Mouse (Mus musculus): ENCODE data around the gene Ascc1. TPM values are rescaled to one million over a fixed set of nuclear protein-coding genes. Genes with fewer than 3 reads are reported as not detected.

The Ascc1 gene
- polyA plus RNA-seq, 1 experiment, result 14.2 TPM

DNA sequence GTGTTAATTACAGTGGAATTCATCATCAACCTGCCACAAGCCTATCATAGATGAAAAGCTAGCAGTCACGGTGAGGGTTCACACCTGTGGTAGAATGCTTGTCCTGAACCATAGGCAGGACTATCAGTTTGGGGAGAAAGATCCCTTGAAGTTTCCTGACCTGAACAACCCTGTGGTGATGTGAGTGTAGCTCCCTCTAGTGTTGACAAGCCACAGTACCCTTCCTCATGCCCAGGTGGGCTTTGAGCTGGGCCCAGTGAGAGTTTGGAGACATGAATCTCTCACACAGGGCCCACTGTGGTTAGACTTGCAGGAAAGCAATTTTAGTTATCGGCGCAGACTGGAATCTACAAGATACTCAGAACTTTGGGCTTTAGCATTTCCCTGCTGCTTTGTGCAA is 63.9 kb downstream of the Ascc1 start:
- H3K36me3 ChIP-seq (ENCODE audit: control insufficient read depth, insufficient read depth, low read length), result peaks cover 3% of the 10 kb centered on the region
- no peak overlapping the region for H3K27ac ChIP-seq (ENCODE audit: insufficient read depth, low read depth, low read length)
- 80% methylated on average over 3 of the region's 3 CpGs for WGBS
- no peaks in the 10 kb centered on the region for H3K27me3 ChIP-seq (ENCODE audit: control insufficient read depth, insufficient read depth, low read length)
- TF ChIP-seq CTCF (IDR thresholded peaks at IDR 0.05; ENCODE audit: extremely low read depth, insufficient read length, insufficient replicate concordance, low read depth, low read length), result peak; percentile 61; the same call in 1 of the 2 replicates
- TF ChIP-seq POLR2A (IDR thresholded peaks at IDR 0.05; ENCODE audit: low read depth, low read length), result no peak
- H3K4me1 ChIP-seq (ENCODE audit: control insufficient read depth, insufficient read depth, insufficient read length, low read length), result no peaks in the 10 kb centered on the region
- no peak overlapping the region for H3K4me3 ChIP-seq (ENCODE audit: low read depth, low read length)

DNA sequence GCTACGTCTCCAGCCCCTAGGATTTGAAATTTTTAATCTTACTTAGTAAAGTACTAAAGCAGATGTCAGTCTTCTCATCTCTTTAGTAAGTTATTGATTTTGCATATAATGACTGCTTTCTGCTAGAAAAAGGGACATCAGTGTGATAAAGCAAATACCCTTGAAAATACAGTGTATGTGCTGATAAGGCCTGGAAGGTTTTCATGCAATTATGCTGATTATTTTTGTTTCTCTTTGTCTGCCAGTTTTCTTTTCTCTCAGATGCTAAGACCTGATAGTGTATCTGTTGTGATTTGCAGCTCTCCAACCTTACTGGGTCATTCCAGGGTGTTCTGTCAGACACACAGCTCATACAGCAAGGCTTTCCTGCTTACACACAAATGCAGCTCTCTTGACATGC is 72.6 kb downstream of the Ascc1 start:
- H3K27me3 ChIP-seq (ENCODE audit: control insufficient read depth, insufficient read depth, low read length), result no peaks in the 10 kb centered on the region
- TF ChIP-seq POLR2A (IDR thresholded peaks at IDR 0.05; ENCODE audit: low read depth, low read length) (no peak), CTCF (IDR thresholded peaks at IDR 0.05; ENCODE audit: extremely low read depth, insufficient read length, insufficient replicate concordance, low read depth, low read length) (no peak)
- no peak overlapping the region for H3K27ac ChIP-seq (ENCODE audit: insufficient read depth, low read depth, low read length)
- 89% methylated on average over 1 of the region's 1 CpGs for WGBS
- H3K4me1 ChIP-seq (ENCODE audit: control insufficient read depth, insufficient read depth, insufficient read length, low read length), result no peaks in the 10 kb centered on the region; the same call in 1 of the 2 replicates
- H3K36me3 ChIP-seq (ENCODE audit: control insufficient read depth, insufficient read depth, low read length), result no peaks in the 10 kb centered on the region
- no peak overlapping the region for H3K4me3 ChIP-seq (ENCODE audit: low read depth, low read length)

DNA sequence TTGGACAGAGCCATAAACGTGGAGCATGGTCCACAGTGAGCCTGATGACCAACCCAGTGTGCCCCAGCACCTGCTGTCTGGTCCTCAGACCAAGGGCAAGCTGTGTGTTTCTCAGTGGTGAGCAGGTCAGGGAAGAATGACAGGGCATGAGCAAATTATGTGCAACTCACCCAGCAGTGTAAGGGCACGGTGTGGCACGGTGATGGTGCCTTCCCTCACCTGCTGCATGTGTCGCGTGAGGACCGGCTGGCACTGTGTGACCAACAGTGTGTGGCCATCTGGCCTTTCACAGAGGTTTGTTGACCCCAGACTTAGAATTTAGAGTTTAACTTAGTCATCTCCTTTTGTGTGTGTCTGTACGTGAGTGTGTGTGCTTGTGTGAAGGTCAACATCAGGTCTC is 74.6 kb downstream of the Ascc1 start:
- 93% methylated on average over 7 of the region's 7 CpGs for WGBS
- peaks cover 15% of the 10 kb centered on the region for H3K4me1 ChIP-seq (ENCODE audit: control insufficient read depth, insufficient read depth, insufficient read length, low read length)
- no peak overlapping the region for H3K4me3 ChIP-seq (ENCODE audit: low read depth, low read length)
- H3K36me3 ChIP-seq (ENCODE audit: control insufficient read depth, insufficient read depth, low read length), result no peaks in the 10 kb centered on the region
- no peaks in the 10 kb centered on the region for H3K27me3 ChIP-seq (ENCODE audit: control insufficient read depth, insufficient read depth, low read length)
- no peak for TF ChIP-seq POLR2A (IDR thresholded peaks at IDR 0.05; ENCODE audit: low read depth, low read length)
- no peak for TF ChIP-seq CTCF (IDR thresholded peaks at IDR 0.05; ENCODE audit: extremely low read depth, insufficient read length, insufficient replicate concordance, low read depth, low read length)
- no peak overlapping the region for H3K27ac ChIP-seq (ENCODE audit: insufficient read depth, low read depth, low read length)

DNA sequence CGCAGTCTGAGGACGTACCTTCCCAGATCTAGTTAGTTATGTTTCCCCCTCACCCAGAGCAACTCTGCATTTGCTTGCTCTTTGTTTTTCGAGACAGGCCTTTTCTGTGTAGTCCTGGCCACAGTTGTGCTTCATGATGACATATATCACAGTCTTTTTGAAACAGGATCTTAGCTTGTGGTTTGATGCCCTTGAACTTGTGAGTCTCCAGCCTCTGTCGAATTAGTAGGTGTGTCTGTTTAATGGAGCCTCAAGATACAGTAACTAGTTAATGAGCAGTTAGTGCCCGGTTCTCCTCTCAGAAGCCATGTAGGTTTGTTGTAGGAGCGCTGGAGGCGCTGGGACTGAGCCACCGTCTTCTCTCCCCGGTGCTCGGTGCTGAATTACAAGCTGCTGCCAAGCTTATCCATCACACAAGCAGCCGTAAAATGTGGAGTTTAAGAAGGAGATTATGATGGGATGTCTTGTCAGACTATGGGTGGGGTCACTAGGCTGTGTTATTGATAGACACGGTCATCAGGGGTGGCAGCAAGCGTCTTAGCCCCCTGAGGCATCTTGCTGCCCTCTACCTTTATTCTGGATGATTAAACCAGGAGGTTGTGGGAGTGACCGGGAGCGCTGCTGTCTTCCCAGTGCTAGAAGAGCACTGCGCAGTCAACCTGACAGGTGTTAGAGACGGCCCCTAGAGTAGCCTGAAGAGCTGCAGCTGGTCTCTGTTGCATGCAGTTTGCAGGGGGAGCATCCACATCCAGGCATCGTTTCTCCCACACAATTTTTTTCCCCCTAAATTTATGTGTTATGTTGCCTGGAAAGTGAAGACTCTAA is 75.3 kb downstream of the Ascc1 start:
- Histone ChIP-seq H3K4me3 (ENCODE audit: low read depth, low read length) (no peak overlapping the region), H3K27ac (ENCODE audit: insufficient read depth, low read depth, low read length) (no peak overlapping the region), H3K27me3 (ENCODE audit: control insufficient read depth, insufficient read depth, low read length) (no peaks in the 10 kb centered on the region), H3K4me1 (ENCODE audit: control insufficient read depth, insufficient read depth, insufficient read length, low read length) (peaks cover 18% of the 10 kb centered on the region), H3K36me3 (ENCODE audit: control insufficient read depth, insufficient read depth, low read length) (no peaks in the 10 kb centered on the region)
- WGBS, result 74% methylated on average over 18 of the region's 18 CpGs
- TF ChIP-seq POLR2A (IDR thresholded peaks at IDR 0.05; ENCODE audit: low read depth, low read length) (no peak), CTCF (IDR thresholded peaks at IDR 0.05; ENCODE audit: extremely low read depth, insufficient read length, insufficient replicate concordance, low read depth, low read length) (no peak)

DNA sequence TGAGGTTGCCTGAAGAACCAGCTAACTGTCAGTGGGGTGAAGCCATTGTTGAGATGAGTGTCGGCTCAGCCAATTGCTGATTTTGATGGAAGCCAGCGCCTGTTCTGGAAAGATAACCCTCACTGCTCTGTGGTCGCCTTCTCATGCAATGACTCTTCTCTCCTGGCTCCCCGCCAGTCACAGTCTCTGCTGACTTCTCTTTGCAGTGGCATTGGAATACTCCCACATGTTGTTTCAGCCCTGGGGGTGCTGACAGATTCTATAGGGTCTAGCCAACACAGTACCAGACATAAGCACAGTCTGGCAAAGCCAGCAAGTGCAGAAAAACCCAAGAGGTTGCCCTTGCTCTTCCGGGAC is 75.9 kb downstream of the Ascc1 start:
- Histone ChIP-seq H3K4me3 (ENCODE audit: low read depth, low read length) (no peak overlapping the region), H3K27ac (ENCODE audit: insufficient read depth, low read depth, low read length) (no peak overlapping the region), H3K36me3 (ENCODE audit: control insufficient read depth, insufficient read depth, low read length) (no peaks in the 10 kb centered on the region), H3K4me1 (ENCODE audit: control insufficient read depth, insufficient read depth, insufficient read length, low read length) (peaks cover 18% of the 10 kb centered on the region), H3K27me3 (ENCODE audit: control insufficient read depth, insufficient read depth, low read length) (no peaks in the 10 kb centered on the region)
- 72% methylated on average over 5 of the region's 5 CpGs for WGBS
- TF ChIP-seq POLR2A (IDR thresholded peaks at IDR 0.05; ENCODE audit: low read depth, low read length) (no peak), CTCF (IDR thresholded peaks at IDR 0.05; ENCODE audit: extremely low read depth, insufficient read length, insufficient replicate concordance, low read depth, low read length) (no peak)

GRCm38 (mm10) chr10:60080171-60080570 is 77.6 kb downstream of the Ascc1 start:
- Histone ChIP-seq H3K4me1 (ENCODE audit: control insufficient read depth, insufficient read depth, insufficient read length, low read length) (peaks cover 18% of the 10 kb centered on the region), H3K36me3 (ENCODE audit: control insufficient read depth, insufficient read depth, low read length) (no peaks in the 10 kb centered on the region), H3K4me3 (ENCODE audit: low read depth, low read length) (no peak overlapping the region), H3K27me3 (ENCODE audit: control insufficient read depth, insufficient read depth, low read length) (no peaks in the 10 kb centered on the region), H3K27ac (ENCODE audit: insufficient read depth, low read depth, low read length) (no peak overlapping the region)
- WGBS, result 83% methylated on average over 3 of the region's 3 CpGs
- TF ChIP-seq CTCF (IDR thresholded peaks at IDR 0.05; ENCODE audit: extremely low read depth, insufficient read length, insufficient replicate concordance, low read depth, low read length) (no peak), POLR2A (IDR thresholded peaks at IDR 0.05; ENCODE audit: low read depth, low read length) (no peak)

GRCm38 (mm10) chr10:60080601-60080981 is 78.0 kb downstream of the Ascc1 start:
- Histone ChIP-seq H3K4me3 (ENCODE audit: low read depth, low read length) (peak overlapping the region; percentile 34), H3K27ac (ENCODE audit: insufficient read depth, low read depth, low read length) (peak overlapping the region; percentile 47), H3K36me3 (ENCODE audit: control insufficient read depth, insufficient read depth, low read length) (no peaks in the 10 kb centered on the region), H3K4me1 (ENCODE audit: control insufficient read depth, insufficient read depth, insufficient read length, low read length) (peaks cover 18% of the 10 kb centered on the region), H3K27me3 (ENCODE audit: control insufficient read depth, insufficient read depth, low read length) (no peaks in the 10 kb centered on the region)
- TF ChIP-seq CTCF (IDR thresholded peaks at IDR 0.05; ENCODE audit: extremely low read depth, insufficient read length, insufficient replicate concordance, low read depth, low read length) (no peak), POLR2A (IDR thresholded peaks at IDR 0.05; ENCODE audit: low read depth, low read length) (no peak)
- WGBS, result 33% methylated on average over 5 of the region's 5 CpGs
